Mouse (Mus musculus) kidney, adult 11 months (tissue): Measurements from ENCODE around the gene Micu1.

Experiments used
- DNase-seq: peaks from one replicate; pipeline ENCODE4 v3.0.0; 2022

The Micu1 gene

GRCm38 (mm10) chr10:59778137-59778710 lies 75.9 kb downstream of the Micu1 start:
- no peak for DNase-seq

GRCm38 (mm10) chr10:59780698-59781097 lies 78.4 kb downstream of the Micu1 start:
- no peak for DNase-seq

- no peak for DNase-seq
Measured at GRCm38 (mm10) chr10:59781205-59781931, 79.1 kb downstream of the Micu1 start.

GRCm38 (mm10) chr10:59784731-59785685 lies 82.7 kb downstream of the Micu1 start:
- no peak for DNase-seq

GRCm38 (mm10) chr10:59786289-59786688 lies 84.0 kb downstream of the Micu1 start:
- no peak for DNase-seq

GRCm38 (mm10) chr10:59787140-59787800 lies 85.0 kb downstream of the Micu1 start:
- DNase-seq: no peak

GRCm38 (mm10) chr10:59787870-59788269 lies 85.6 kb downstream of the Micu1 start:
- no peak for DNase-seq

GRCm38 (mm10) chr10:59790291-59790929 lies 88.1 kb downstream of the Micu1 start:
- no peak for DNase-seq

GRCm38 (mm10) chr10:59791896-59792295 lies 89.6 kb downstream of the Micu1 start:
- peak; percentile 39 for DNase-seq

GRCm38 (mm10) chr10:59792575-59793176 lies 90.4 kb downstream of the Micu1 start:
- no peak for DNase-seq

GRCm38 (mm10) chr10:59793454-59793853 lies 91.2 kb downstream of the Micu1 start:
- DNase-seq: no peak

GRCm38 (mm10) chr10:59795085-59795484 lies 92.8 kb downstream of the Micu1 start:
- DNase-seq: no peak

- no peak for DNase-seq
Measured at GRCm38 (mm10) chr10:59795902-59796301, 93.6 kb downstream of the Micu1 start.

- peak; percentile 21 for DNase-seq
Measured at GRCm38 (mm10) chr10:59798371-59798770, 96.1 kb downstream of the Micu1 start.

GRCm38 (mm10) chr10:59799303-59800044 lies 97.2 kb downstream of the Micu1 start:
- DNase-seq: no peak

- no peak for DNase-seq
Measured at GRCm38 (mm10) chr10:59800159-59800558, 97.9 kb downstream of the Micu1 start.

- DNase-seq: no peak
Measured at GRCm38 (mm10) chr10:59800826-59801501, 98.7 kb downstream of the Micu1 start.

GRCm38 (mm10) chr10:59808677-59809076 lies 106.4 kb downstream of the Micu1 start:
- DNase-seq: no peak

GRCm38 (mm10) chr10:59809991-59810574 lies 107.8 kb downstream of the Micu1 start:
- no peak for DNase-seq

GRCm38 (mm10) chr10:59812939-59813338 lies 110.7 kb downstream of the Micu1 start:
- DNase-seq: no peak
